Mouse (Mus musculus) cerebellum, adult 2 months (tissue): ENCODE results near the gene 2200002D01Rik. TPM values are rescaled to one million over a fixed set of nuclear protein-coding genes. Genes with fewer than 3 reads are reported as not detected.
A peak's percentile ranks its signal among the peaks of the same experiment; 100 is the strongest.
"Not testable (repeated sequence)": the region's sequence is repeated elsewhere in the genome, so short reads cannot be mapped to it uniquely, and the experiment has no call there.

Experiments
- DNase-seq, 2 experiments: peaks; one replicate each; pipeline ENCODE4 v3.0.0; 2021
- H3K27ac ChIP-seq: fragments of 200-500 bp; 2 replicates; pipeline ENCODE4 v1.5.1; 2012; ENCODE audit warnings: low read length, control low read depth, inconsistent platforms; ENCODE audit not compliant: insufficient read depth
- H3K27me3 ChIP-seq: fragments of 200-500 bp; 2 replicates; pipeline ENCODE4 v1.6.1; 2012; ENCODE audit warnings: inconsistent platforms, mild to moderate bottlenecking, low read length, moderate library complexity; ENCODE audit not compliant: control insufficient read depth, insufficient read depth
- H3K4me1 ChIP-seq: fragments of 200-500 bp; 2 replicates; pipeline ENCODE4 v1.6.1; 2011; ENCODE audit warnings: low read length; ENCODE audit not compliant: control insufficient read depth, insufficient read depth
- H3K4me3 ChIP-seq: fragments of 200-500 bp; replicated peaks from 2 replicates; pipeline ENCODE3; 2011; ENCODE audit warnings: mild to moderate bottlenecking, low read depth, low read length, control low read depth; ENCODE audit not compliant: insufficient read depth
- CTCF ChIP-seq: fragments of 200-500 bp; IDR thresholded peaks from 2 replicates; pipeline ENCODE4 v1.5.1; 2011; ENCODE audit warnings: low read depth, mild to moderate bottlenecking, control low read depth, low read length, moderate library complexity, borderline replicate concordance; ENCODE audit not compliant: insufficient read depth
- POLR2A ChIP-seq: fragments of 200-500 bp; IDR thresholded peaks from 2 replicates; pipeline ENCODE4 v1.6.1; 2011; ENCODE audit warnings: low read length, control low read depth, borderline replicate concordance; ENCODE audit not compliant: insufficient read depth
- WGBS: fragments of 180-500 bp; shearing (Covaris S2); methylation state at CpG from one replicate; pipeline ENCODE4 v1.1.7; 2018; 5-methylcytosine and 5-hydroxymethylcytosine counted together
- polyA plus RNA-seq: library from polyadenylated mRNA; depleted of rRNA; stranded (reverse); fragments of >200 nt; gene quantifications from 2 replicates; pipeline ENCODE4 v1.2.3, GENCODE M21; 2012

2200002D01Rik gene
- polyA plus RNA-seq, 1 experiment, result 0.38 TPM

- no peak for TF ChIP-seq POLR2A
Observed at GRCm38 (mm10) chr7:29230560-29230959, 17.7 kb downstream of the 2200002D01Rik start.

GRCm38 (mm10) chr7:29228202-29228601, 20.1 kb downstream of the 2200002D01Rik start:
- 78% methylated on average over 4 of the region's 4 CpGs for WGBS
- TF ChIP-seq POLR2A (no peak), CTCF (no peak)
- H3K4me3 ChIP-seq, result no peak overlapping the region
- H3K4me1 ChIP-seq, result no peaks in the 10 kb centered on the region
- H3K27ac ChIP-seq, result no peak overlapping the region
- no peak for DNase-seq
- no peaks in the 10 kb centered on the region; the same call in 1 of the 2 replicates for H3K27me3 ChIP-seq

More at GRCm38 (mm10) chr7:29230560-29230959, 17.7 kb downstream of the 2200002D01Rik start:
- no peak overlapping the region for H3K27ac ChIP-seq
- peaks cover 5% of the 10 kb centered on the region; the same call in 1 of the 2 replicates for H3K4me1 ChIP-seq
- no peak for DNase-seq
- 33% methylated on average over 3 of the region's 3 CpGs for WGBS
- H3K27me3 ChIP-seq, result no peaks in the 10 kb centered on the region
- no peak overlapping the region for H3K4me3 ChIP-seq

GRCm38 (mm10) chr7:29225520-29225919, 22.7 kb downstream of the 2200002D01Rik start:
- Histone ChIP-seq H3K27me3 (no peaks in the 10 kb centered on the region; the same call in 1 of the 2 replicates), H3K4me1 (no peaks in the 10 kb centered on the region), H3K4me3 (no peak overlapping the region), H3K27ac (no peak overlapping the region)
- no peak for DNase-seq
- 56% methylated on average over 13 of the region's 13 CpGs for WGBS
- TF ChIP-seq POLR2A (no peak), CTCF (no peak)

- no peak overlapping the region for H3K27ac ChIP-seq
- no peak for DNase-seq
- 16% methylated on average over 16 of the region's 16 CpGs for WGBS
- no peak overlapping the region for H3K4me3 ChIP-seq
- no peaks in the 10 kb centered on the region for H3K4me1 ChIP-seq
- TF ChIP-seq CTCF, result no peak
- TF ChIP-seq POLR2A, result no peak
- no peaks in the 10 kb centered on the region; the same call in 1 of the 2 replicates for H3K27me3 ChIP-seq
Observed at GRCm38 (mm10) chr7:29224756-29225394, 23.4 kb downstream of the 2200002D01Rik start.

- no peaks in the 10 kb centered on the region for H3K4me1 ChIP-seq
- DNase-seq, result no peak
- H3K27ac ChIP-seq, result no peak overlapping the region
- H3K4me3 ChIP-seq, result no peak overlapping the region
- 55% methylated on average over 15 of the region's 15 CpGs for WGBS
- H3K27me3 ChIP-seq, result no peaks in the 10 kb centered on the region
- TF ChIP-seq POLR2A (no peak), CTCF (no peak)
Observed at GRCm38 (mm10) chr7:29214846-29215245, 33.4 kb downstream of the 2200002D01Rik start.

GRCm38 (mm10) chr7:29214236-29214635, 34.0 kb downstream of the 2200002D01Rik start:
- H3K27me3 ChIP-seq, result no peaks in the 10 kb centered on the region
- no peaks in the 10 kb centered on the region for H3K4me1 ChIP-seq
- TF ChIP-seq CTCF, result no peak
- TF ChIP-seq POLR2A, result no peak
- no peak for DNase-seq
- WGBS, result 77% methylated on average over 2 of the region's 2 CpGs
- H3K4me3 ChIP-seq, result no peak overlapping the region
- H3K27ac ChIP-seq, result no peak overlapping the region

GRCm38 (mm10) chr7:29213675-29214082, 34.6 kb downstream of the 2200002D01Rik start, which contains the start of gene Catsperg1:
TSS of gene Catsperg1 (minus strand) at chr7:29214035.
- peak within 1 kb of the TSS; percentile 51 for H3K4me3 ChIP-seq
- no peak within 1 kb of the TSS for H3K27ac ChIP-seq
- no peaks in the 10 kb centered on the region for H3K27me3 ChIP-seq
- 3% methylated on average over 20 of the region's 20 CpGs for WGBS
- TF ChIP-seq POLR2A (no peak), CTCF (no peak)
- no peaks in the 10 kb centered on the region for H3K4me1 ChIP-seq
- DNase-seq, result peak; percentile 52 to 57

GRCm38 (mm10) chr7:29212775-29213560, 35.3 kb downstream of the 2200002D01Rik start:
- not testable (repeated sequence) for H3K4me3 ChIP-seq, DNase-seq, H3K27ac ChIP-seq, H3K27me3 ChIP-seq, H3K4me1 ChIP-seq
- WGBS, result 27% methylated on average over 40 of the region's 40 CpGs
